Mouse (Mus musculus) stomach, postnatal 0 days (tissue): ENCODE measurements around the gene Tmem80. TPM values are rescaled to one million over a fixed set of nuclear protein-coding genes. Genes with fewer than 3 reads are reported as not detected.
A peak's percentile ranks its signal among the peaks of the same experiment; 100 is the strongest.

ENCODE experiments used
- ATAC-seq: fragments of 200-750 bp; cut with Nextera tagmentation; 2 replicates; pipeline ENCODE4 v1.8.0; 2017; ENCODE audit not compliant: low FRiP score, low TSS enrichment
- DNase-seq: peaks from one replicate; pipeline ENCODE4 v3.0.0-alpha.2; 2016; ENCODE audit warnings: low spot score
- H3K27ac ChIP-seq: fragments of 300-500 bp; sonication (generic); replicated peaks from 2 replicates; pipeline ENCODE4 v1.5.1; 2014; ENCODE audit warnings: mild to moderate bottlenecking, control low read depth
- H3K27me3 ChIP-seq: fragments of 300-500 bp; sonication (generic); 2 replicates; pipeline ENCODE4 v1.6.1; 2014; ENCODE audit warnings: low read length; ENCODE audit not compliant: control insufficient read depth, insufficient read depth
- H3K36me3 ChIP-seq: fragments of 300-500 bp; sonication (generic); 2 replicates; pipeline ENCODE4 v1.6.1; 2014; ENCODE audit warnings: low read length, mixed read lengths; ENCODE audit not compliant: control insufficient read depth, insufficient read depth
- H3K4me1 ChIP-seq: fragments of 300-500 bp; sonication (generic); replicated peaks from 2 replicates; pipeline ENCODE4 v1.6.1; 2014; ENCODE audit warnings: antibody characterized with exemption; ENCODE audit not compliant: control insufficient read depth, insufficient read depth
- H3K4me2 ChIP-seq: fragments of 300-500 bp; sonication (generic); replicated peaks from 2 replicates; pipeline ENCODE4 v1.6.1; 2014; ENCODE audit warnings: low read depth, mild to moderate bottlenecking, control low read depth, moderate library complexity
- H3K4me3 ChIP-seq: fragments of 300-500 bp; sonication (generic); 2 replicates; pipeline ENCODE4 v1.5.1; 2014; ENCODE audit warnings: low read depth, low read length, control low read depth
- H3K9ac ChIP-seq: fragments of 300-500 bp; sonication (generic); 2 replicates; pipeline ENCODE4 v1.6.1; 2014; ENCODE audit warnings: mild to moderate bottlenecking, low read length, control low read depth, mixed read lengths
- H3K9me3 ChIP-seq: fragments of 300-500 bp; sonication (generic); 2 replicates; pipeline ENCODE4 v1.6.1; 2016; ENCODE audit warnings: low read length; ENCODE audit not compliant: control insufficient read depth
- CTCF ChIP-seq: IDR thresholded peaks from 2 replicates; pipeline ENCODE4 v1.5.1; 2016; ENCODE audit warnings: antibody characterized with exemption, low read depth, mild to moderate bottlenecking, moderate library complexity
- EP300 ChIP-seq: optimal IDR thresholded peaks from 2 replicates; pipeline ENCODE3; 2016; ENCODE audit warnings: antibody characterized with exemption
- WGBS: fragments of 180-500 bp; shearing (Covaris S2); extraction: QIAGEN DNeasy Blood & Tissue Kit; methylation state at CpG from one replicate; pipeline ENCODE4 v1.1.7; 2014; 5-methylcytosine and 5-hydroxymethylcytosine counted together
- polyA plus RNA-seq: library from polyadenylated mRNA; unstranded; fragments of >200 nt; fragmentation: Nextera tagmentation; extraction: Ambion mirVana; gene quantifications from 2 replicates; pipeline ENCODE4 v1.2.1, GENCODE M21; 2015

Tmem80 gene
- 18.6 and 19.7 TPM in 2 replicates for polyA plus RNA-seq

DNA sequence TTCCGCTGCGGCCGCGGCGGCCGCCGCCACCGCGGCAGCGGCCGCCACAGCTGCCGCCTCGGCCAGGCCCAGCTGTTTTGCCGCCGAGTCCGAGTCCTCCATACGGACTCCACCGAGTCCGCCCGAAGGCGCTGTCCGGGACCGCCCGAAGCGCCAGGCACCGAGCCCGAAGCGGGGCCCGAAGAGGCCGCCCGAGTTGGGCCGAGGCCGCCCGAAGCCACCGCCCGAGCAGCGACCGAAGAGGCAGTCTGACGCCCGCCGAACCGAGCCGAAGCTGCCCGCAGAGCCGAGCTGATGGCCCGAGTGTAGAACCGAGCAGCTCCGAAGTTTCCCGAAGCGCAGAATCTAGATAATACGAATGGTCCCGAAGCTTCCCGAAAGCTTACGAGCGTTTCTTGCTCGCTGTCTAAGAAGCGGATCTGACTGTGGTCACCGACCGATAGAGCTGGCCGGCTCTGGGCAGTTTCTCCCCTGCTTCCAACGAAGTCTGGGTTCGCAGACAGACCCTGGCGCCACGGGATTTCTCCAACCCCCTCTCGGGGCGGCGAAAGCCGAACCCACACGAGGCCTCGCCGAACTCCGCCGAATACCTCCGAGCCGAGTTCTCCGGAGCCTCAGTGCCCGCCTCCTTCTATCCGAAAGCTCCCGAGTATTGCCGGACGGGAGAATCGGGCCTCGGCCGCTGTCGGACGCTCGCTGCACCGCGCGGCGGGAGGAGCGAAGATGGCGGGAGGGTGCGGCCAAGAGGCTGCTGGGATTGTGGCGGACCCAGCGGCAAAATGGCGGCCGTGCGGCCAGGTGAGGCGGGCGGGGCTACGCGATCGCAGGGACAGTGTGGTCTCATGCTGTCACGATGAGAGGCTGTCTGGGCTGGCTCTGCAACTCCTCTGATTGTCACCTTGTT, at the start of gene Tmem80, which contains the start of gene Deaf1:
Tmem80 (plus strand) TSS at position 271 of the 904 bp plus-strand sequence.
Deaf1 (minus strand) TSS at position 222 of the 904 bp plus-strand sequence.
- Histone ChIP-seq H3K9me3 (no peaks in the 10 kb centered on the region), H3K27me3 (no peaks in the 10 kb centered on the region), H3K4me2 (peak within 1 kb of the TSS; percentile 97), H3K4me1 (peaks cover 9% of the 10 kb centered on the region), H3K36me3 (peaks cover 2% of the 10 kb centered on the region; the same call in 1 of the 2 replicates), H3K27ac (peak within 1 kb of the TSS; percentile 99), H3K9ac (peak within 1 kb of the TSS; percentile 92), H3K4me3 (peak within 1 kb of the TSS; percentile 63)
- WGBS = under 1% methylated on average over 96 of the region's 105 CpGs
- DNase-seq = peak; percentile 99
- TF ChIP-seq CTCF = no peak; the same call in 1 of the 2 replicates
- TF ChIP-seq EP300 = no peak
- peak; percentile 95 for ATAC-seq

GRCm38 (mm10) chr7:141278766-141279590, 48.6 kb upstream of the Tmem80 start, which contains the start of gene Sct:
Gene Sct, minus strand, starts transcription at chr7:141279133.
- ATAC-seq = peak; percentile 63; the same call in 1 of the 2 replicates
- no peaks in the 10 kb centered on the region for H3K36me3 ChIP-seq
- 0 out of 2 replicates have a peak, but pooled peaks cover 3% of the 10 kb centered on the region for H3K4me1 ChIP-seq
- peak within 1 kb of the TSS; percentile 53 for H3K9ac ChIP-seq
- no peak within 1 kb of the TSS for H3K27ac ChIP-seq
- H3K4me3 ChIP-seq = peak within 1 kb of the TSS; percentile 41
- TF ChIP-seq CTCF (peak; percentile 73), EP300 (no peak)
- no peaks in the 10 kb centered on the region for H3K27me3 ChIP-seq
- WGBS = 4% methylated on average over 46 of the region's 46 CpGs
- no peaks in the 10 kb centered on the region for H3K9me3 ChIP-seq
- peak within 1 kb of the TSS; percentile 81 for H3K4me2 ChIP-seq
- DNase-seq = peak; percentile 66

DNA sequence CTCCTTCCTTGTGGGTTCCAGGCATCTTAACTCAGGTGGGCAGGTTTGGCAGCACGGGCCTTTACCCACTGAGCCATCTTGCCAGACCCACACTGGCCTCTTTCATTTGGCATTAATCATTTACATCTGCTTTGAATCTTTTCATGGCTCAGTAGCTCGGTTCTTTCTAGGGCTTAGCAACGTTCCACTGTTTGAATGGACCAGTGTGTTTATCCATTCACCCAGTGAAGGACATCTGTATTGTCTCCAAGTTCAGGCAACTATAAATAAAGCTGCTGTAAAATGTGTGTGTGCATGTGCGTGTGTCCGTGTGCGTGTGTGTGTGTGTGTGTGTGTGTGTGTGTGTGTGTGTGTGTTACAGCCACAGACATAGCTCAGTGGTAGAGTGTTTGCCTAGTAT, 46.1 kb upstream of the Tmem80 start:
- TF ChIP-seq EP300 (no peak), CTCF (no peak)
- Histone ChIP-seq H3K4me2 (no peak overlapping the region), H3K36me3 (no peaks in the 10 kb centered on the region), H3K27ac (no peak overlapping the region), H3K9me3 (no peaks in the 10 kb centered on the region), H3K4me3 (no peak overlapping the region), H3K4me1 (0 out of 2 replicates have a peak, but pooled peaks cover 3% of the 10 kb centered on the region), H3K9ac (no peak overlapping the region), H3K27me3 (no peaks in the 10 kb centered on the region)
- DNase-seq = no peak
- WGBS = 40% methylated on average over 6 of the region's 6 CpGs
- no peak for ATAC-seq

DNA sequence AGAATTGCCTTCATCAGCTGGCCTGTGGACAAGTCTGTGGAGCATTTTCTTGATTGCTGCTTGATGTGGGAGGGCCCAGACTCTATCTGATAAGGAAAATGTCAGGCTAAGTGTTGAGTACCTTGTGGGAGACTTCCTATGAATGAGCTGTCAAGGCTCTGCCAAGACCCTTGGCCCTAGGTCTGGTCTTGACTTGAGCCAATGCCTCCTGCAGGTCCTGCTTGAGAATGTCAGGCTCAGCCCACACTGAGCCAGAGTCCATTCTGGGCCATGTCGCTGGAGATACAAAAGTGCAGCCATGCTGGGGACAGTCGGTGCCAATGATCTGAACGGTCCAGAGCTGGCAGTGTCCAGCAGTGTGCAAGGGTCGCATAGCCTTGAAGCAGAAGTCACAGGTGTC, 44.8 kb upstream of the Tmem80 start:
- H3K27me3 ChIP-seq = no peaks in the 10 kb centered on the region
- H3K4me3 ChIP-seq = no peak overlapping the region
- WGBS = 86% methylated on average over 4 of the region's 4 CpGs
- H3K9ac ChIP-seq = no peak overlapping the region
- H3K36me3 ChIP-seq = no peaks in the 10 kb centered on the region
- H3K4me2 ChIP-seq = no peak overlapping the region
- H3K9me3 ChIP-seq = no peaks in the 10 kb centered on the region
- 0 out of 2 replicates have a peak, but pooled peaks cover 3% of the 10 kb centered on the region for H3K4me1 ChIP-seq
- TF ChIP-seq CTCF (no peak), EP300 (no peak)
- ATAC-seq (no peak), DNase-seq (no peak)
- no peak overlapping the region for H3K27ac ChIP-seq

DNA sequence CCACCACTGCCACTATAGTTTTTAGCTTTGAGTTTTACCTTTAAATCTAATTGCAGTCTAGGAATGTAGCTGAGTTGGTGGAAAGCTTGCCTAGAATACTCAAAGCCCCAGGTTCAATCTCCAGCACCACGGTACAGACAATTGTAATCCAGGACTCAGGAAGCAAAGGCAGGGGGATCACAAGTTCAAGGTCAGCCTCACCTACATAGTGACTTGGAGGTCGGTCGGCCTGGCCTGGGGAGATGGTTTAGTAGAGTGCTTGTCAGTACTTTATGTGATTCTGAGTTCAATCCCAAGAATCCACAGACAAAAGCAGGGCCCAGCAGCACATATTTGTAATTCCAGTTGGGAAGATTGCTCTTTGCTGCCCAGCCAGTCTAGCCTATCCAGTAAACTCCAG, 39.5 kb upstream of the Tmem80 start:
- no peak for ATAC-seq
- no peaks in the 10 kb centered on the region for H3K9me3 ChIP-seq
- WGBS = 83% methylated on average over 3 of the region's 3 CpGs

More for the DNA sequence above, 39.5 kb upstream of the Tmem80 start:
- Histone ChIP-seq H3K27ac (no peak overlapping the region), H3K4me1 (no peaks in the 10 kb centered on the region), H3K27me3 (peaks cover 2% of the 10 kb centered on the region; the same call in 1 of the 2 replicates), H3K9ac (no peak overlapping the region), H3K36me3 (no peaks in the 10 kb centered on the region), H3K4me2 (no peak overlapping the region), H3K4me3 (no peak overlapping the region)
- DNase-seq = no peak
- no peak for TF ChIP-seq CTCF
- TF ChIP-seq EP300 = no peak
